Mouse (Mus musculus) telencephalon, adult 2 months (tissue): Measurements from ENCODE around the gene D030056L22Rik.
"Not testable (repeated sequence)": the region's sequence is repeated elsewhere in the genome, so short reads cannot be mapped to it uniquely, and the experiment has no call there.

Experiments
- DNase-seq: peaks from one replicate; pipeline ENCODE4 v3.0.0-alpha.2; 2011; ENCODE audit warnings: low read depth, low spot score

The D030056L22Rik gene

GRCm38 (mm10) chr19:18712866-18713300 is at the start of gene D030056L22Rik:
TSS of gene D030056L22Rik (plus strand) at chr19:18713193.
- DNase-seq, result peak; percentile 94

GRCm38 (mm10) chr19:18663904-18664303 is 49.1 kb upstream of the D030056L22Rik start:
- DNase-seq, result no peak

- no peak for DNase-seq
Measured at GRCm38 (mm10) chr19:18666966-18667365, 46.0 kb upstream of the D030056L22Rik start.

GRCm38 (mm10) chr19:18669551-18669950 is 43.4 kb upstream of the D030056L22Rik start:
- DNase-seq, result no peak

GRCm38 (mm10) chr19:18670608-18671007 is 42.4 kb upstream of the D030056L22Rik start, which contains the start of gene Carnmt1:
TSS of gene Carnmt1 (plus strand) at chr19:18670764.
- peak; percentile 95 for DNase-seq

- peak; percentile 9 for DNase-seq
Measured at GRCm38 (mm10) chr19:18671056-18671741, 41.8 kb upstream of the D030056L22Rik start.

- no peak for DNase-seq
Measured at GRCm38 (mm10) chr19:18672498-18672897, 40.5 kb upstream of the D030056L22Rik start.

- no peak for DNase-seq
Measured at GRCm38 (mm10) chr19:18673116-18673515, 39.9 kb upstream of the D030056L22Rik start.

- no peak for DNase-seq
Measured at GRCm38 (mm10) chr19:18682142-18682541, 30.9 kb upstream of the D030056L22Rik start.

- DNase-seq, result no peak
Measured at GRCm38 (mm10) chr19:18687556-18687955, 25.4 kb upstream of the D030056L22Rik start.

GRCm38 (mm10) chr19:18692176-18692575 is 20.8 kb upstream of the D030056L22Rik start:
- DNase-seq, result no peak

- no peak for DNase-seq
Measured at GRCm38 (mm10) chr19:18692768-18693167, 20.2 kb upstream of the D030056L22Rik start.

- no peak for DNase-seq
Measured at GRCm38 (mm10) chr19:18695116-18695515, 17.9 kb upstream of the D030056L22Rik start.

- no peak for DNase-seq
Measured at GRCm38 (mm10) chr19:18695552-18695951, 17.4 kb upstream of the D030056L22Rik start.

GRCm38 (mm10) chr19:18708101-18708500 is 4.9 kb upstream of the D030056L22Rik start:
- no peak for DNase-seq

- DNase-seq, result no peak
Measured at GRCm38 (mm10) chr19:18710903-18711302, 2.1 kb upstream of the D030056L22Rik start.

- no peak for DNase-seq
Measured at GRCm38 (mm10) chr19:18711589-18711988, 1.4 kb upstream of the D030056L22Rik start.

GRCm38 (mm10) chr19:18712153-18712865 is 684 bp upstream of the D030056L22Rik start:
- DNase-seq, result no peak

- DNase-seq, result not testable (repeated sequence)
Measured at GRCm38 (mm10) chr19:18713357-18713756, 364 bp downstream of the D030056L22Rik start.

GRCm38 (mm10) chr19:18716374-18716773 is 3.4 kb downstream of the D030056L22Rik start:
- peak; percentile 28 for DNase-seq

- no peak for DNase-seq
Measured at GRCm38 (mm10) chr19:18720337-18720736, 7.3 kb downstream of the D030056L22Rik start.

- DNase-seq, result no peak
Measured at GRCm38 (mm10) chr19:18725186-18725585, 12.2 kb downstream of the D030056L22Rik start.

GRCm38 (mm10) chr19:18730255-18730654 is 17.3 kb downstream of the D030056L22Rik start:
- no peak for DNase-seq
